Mouse (Mus musculus): ENCODE results near the gene Sh3gl3. TPM values are rescaled to one million over a fixed set of nuclear protein-coding genes. Genes with fewer than 3 reads are reported as not detected.
"Not testable (repeated sequence)": the region's sequence is repeated elsewhere in the genome, so short reads cannot be mapped to it uniquely, and the experiment has no call there.

Gene Sh3gl3
- polyA plus RNA-seq, 1 experiment from 2014 or later, result 66.3 TPM

- not testable (repeated sequence) for H3K9me3 ChIP-seq; H3K4me2 ChIP-seq; H3K9ac ChIP-seq; H3K36me3 ChIP-seq; ATAC-seq (ENCODE audit: low FRiP score, low read depth); H3K4me3 ChIP-seq; H3K27ac ChIP-seq (replicated peaks); H3K4me1 ChIP-seq (replicated peaks); H3K27me3 ChIP-seq
- WGBS, result 31% methylated on average over 5 of the region's 5 CpGs
Measured at GRCm38 (mm10) chr7:82272875-82273274, 99.2 kb downstream of the Sh3gl3 start.

GRCm38 (mm10) chr7:82274011-82274709, 100.5 kb downstream of the Sh3gl3 start:
- Histone ChIP-seq H3K27me3 (no peaks in the 10 kb centered on the region), H3K9ac (no peak overlapping the region), H3K4me2 (no peak overlapping the region), H3K9me3 (no peaks in the 10 kb centered on the region), H3K4me3 (no peak overlapping the region), H3K4me1 (replicated peaks) (no peaks in the 10 kb centered on the region), H3K36me3 (no peaks in the 10 kb centered on the region), H3K27ac (replicated peaks) (no peak overlapping the region)
- 59% methylated on average over 19 of the region's 19 CpGs for WGBS
- 0 out of 2 replicates have a peak, but pooled peaks have one; percentile 66 for ATAC-seq (ENCODE audit: low FRiP score, low read depth)

GRCm38 (mm10) chr7:82274975-82275374, 101.3 kb downstream of the Sh3gl3 start:
- Histone ChIP-seq H3K4me1 (replicated peaks) (no peaks in the 10 kb centered on the region), H3K4me2 (no peak overlapping the region), H3K4me3 (no peak overlapping the region), H3K27me3 (no peaks in the 10 kb centered on the region), H3K9ac (no peak overlapping the region), H3K36me3 (no peaks in the 10 kb centered on the region), H3K27ac (replicated peaks) (no peak overlapping the region), H3K9me3 (no peaks in the 10 kb centered on the region)
- 96% methylated on average over 5 of the region's 5 CpGs for WGBS
- ATAC-seq (ENCODE audit: low FRiP score, low read depth), result no peak

GRCm38 (mm10) chr7:82275529-82276204, 102.0 kb downstream of the Sh3gl3 start:
- Histone ChIP-seq H3K27me3 (no peaks in the 10 kb centered on the region), H3K4me2 (no peak overlapping the region), H3K4me3 (no peak overlapping the region), H3K9ac (no peak overlapping the region), H3K27ac (replicated peaks) (no peak overlapping the region), H3K9me3 (no peaks in the 10 kb centered on the region), H3K36me3 (no peaks in the 10 kb centered on the region), H3K4me1 (replicated peaks) (no peaks in the 10 kb centered on the region)
- WGBS, result 81% methylated on average over 18 of the region's 18 CpGs
- 0 out of 2 replicates have a peak, but pooled peaks have one; percentile 29 for ATAC-seq (ENCODE audit: low FRiP score, low read depth)

- 89% methylated on average over 8 of the region's 8 CpGs for WGBS
- no peak for ATAC-seq (ENCODE audit: low FRiP score, low read depth)
Measured at GRCm38 (mm10) chr7:82282011-82282410, 108.4 kb downstream of the Sh3gl3 start.

GRCm38 (mm10) chr7:82282464-82282863, 108.8 kb downstream of the Sh3gl3 start:
- Histone ChIP-seq H3K9me3 (no peaks in the 10 kb centered on the region), H3K4me2 (no peak overlapping the region), H3K4me3 (no peak overlapping the region), H3K36me3 (no peaks in the 10 kb centered on the region), H3K4me1 (replicated peaks) (no peaks in the 10 kb centered on the region), H3K27ac (replicated peaks) (no peak overlapping the region), H3K9ac (no peak overlapping the region), H3K27me3 (no peaks in the 10 kb centered on the region)
- ATAC-seq (ENCODE audit: low FRiP score, low read depth), result no peak
- 74% methylated on average over 13 of the region's 13 CpGs for WGBS

More at GRCm38 (mm10) chr7:82282011-82282410, 108.4 kb downstream of the Sh3gl3 start:
- Histone ChIP-seq H3K9ac (no peak overlapping the region), H3K4me1 (replicated peaks) (no peaks in the 10 kb centered on the region), H3K36me3 (no peaks in the 10 kb centered on the region), H3K9me3 (no peaks in the 10 kb centered on the region), H3K27me3 (no peaks in the 10 kb centered on the region), H3K4me2 (no peak overlapping the region), H3K27ac (replicated peaks) (no peak overlapping the region), H3K4me3 (no peak overlapping the region)

- 95% methylated on average over 2 of the region's 2 CpGs for WGBS
- Histone ChIP-seq H3K4me3 (no peak overlapping the region), H3K4me1 (replicated peaks) (no peaks in the 10 kb centered on the region), H3K36me3 (no peaks in the 10 kb centered on the region), H3K27ac (replicated peaks) (no peak overlapping the region), H3K9me3 (no peaks in the 10 kb centered on the region), H3K27me3 (no peaks in the 10 kb centered on the region), H3K4me2 (no peak overlapping the region), H3K9ac (no peak overlapping the region)
- no peak for ATAC-seq (ENCODE audit: low FRiP score, low read depth)
Measured at GRCm38 (mm10) chr7:82287242-82287641, 113.6 kb downstream of the Sh3gl3 start.

GRCm38 (mm10) chr7:82293441-82293840, 119.8 kb downstream of the Sh3gl3 start:
- Histone ChIP-seq H3K9me3 (no peaks in the 10 kb centered on the region), H3K27me3 (no peaks in the 10 kb centered on the region), H3K9ac (no peak overlapping the region), H3K27ac (replicated peaks) (no peak overlapping the region), H3K36me3 (no peaks in the 10 kb centered on the region), H3K4me3 (no peak overlapping the region), H3K4me2 (no peak overlapping the region), H3K4me1 (replicated peaks) (peaks cover 10% of the 10 kb centered on the region; the same call in 1 of the 2 replicates)
- WGBS, result 73% methylated on average over 7 of the region's 7 CpGs
- ATAC-seq (ENCODE audit: low FRiP score, low read depth), result no peak

- no peak overlapping the region for H3K9ac ChIP-seq
- peaks cover 10% of the 10 kb centered on the region; the same call in 1 of the 2 replicates for H3K4me1 ChIP-seq (replicated peaks)
- no peak overlapping the region for H3K4me2 ChIP-seq
- H3K9me3 ChIP-seq, result no peaks in the 10 kb centered on the region
- H3K4me3 ChIP-seq, result no peak overlapping the region
- 57% methylated on average over 10 of the region's 10 CpGs for WGBS
- ATAC-seq (ENCODE audit: low FRiP score, low read depth), result no peak
- no peaks in the 10 kb centered on the region for H3K36me3 ChIP-seq
- no peaks in the 10 kb centered on the region for H3K27me3 ChIP-seq
- no peak overlapping the region for H3K27ac ChIP-seq (replicated peaks)
Measured at GRCm38 (mm10) chr7:82294083-82294482, 120.4 kb downstream of the Sh3gl3 start.

GRCm38 (mm10) chr7:82294611-82295010, 121.0 kb downstream of the Sh3gl3 start:
- H3K4me1 ChIP-seq (replicated peaks), result peaks cover 10% of the 10 kb centered on the region; the same call in 1 of the 2 replicates
- H3K4me3 ChIP-seq, result no peak overlapping the region
- no peak overlapping the region for H3K4me2 ChIP-seq
- no peaks in the 10 kb centered on the region for H3K27me3 ChIP-seq
- H3K27ac ChIP-seq (replicated peaks), result no peak overlapping the region; the same call in 1 of the 2 replicates
- H3K9ac ChIP-seq, result no peak overlapping the region
- 55% methylated on average over 2 of the region's 2 CpGs for WGBS
- ATAC-seq (ENCODE audit: low FRiP score, low read depth), result no peak
- H3K9me3 ChIP-seq, result no peaks in the 10 kb centered on the region
- H3K36me3 ChIP-seq, result no peaks in the 10 kb centered on the region

GRCm38 (mm10) chr7:82308398-82308797, 134.8 kb downstream of the Sh3gl3 start:
- no peak overlapping the region for H3K9ac ChIP-seq
- H3K27ac ChIP-seq (replicated peaks), result no peak overlapping the region
- H3K4me3 ChIP-seq, result no peak overlapping the region
- H3K27me3 ChIP-seq, result no peaks in the 10 kb centered on the region
- H3K4me2 ChIP-seq, result no peak overlapping the region
- peaks cover 4% of the 10 kb centered on the region; the same call in 1 of the 2 replicates for H3K36me3 ChIP-seq
- 61% methylated on average over 4 of the region's 4 CpGs for WGBS
- no peaks in the 10 kb centered on the region for H3K4me1 ChIP-seq (replicated peaks)
- no peaks in the 10 kb centered on the region for H3K9me3 ChIP-seq
- ATAC-seq (ENCODE audit: low FRiP score, low read depth), result no peak

GRCm38 (mm10) chr7:82318515-82318914, 144.9 kb downstream of the Sh3gl3 start:
- H3K36me3 ChIP-seq, result no peaks in the 10 kb centered on the region
- WGBS, result 84% methylated on average over 12 of the region's 12 CpGs
- H3K9me3 ChIP-seq, result no peaks in the 10 kb centered on the region
- H3K9ac ChIP-seq, result no peak overlapping the region
- ATAC-seq (ENCODE audit: low FRiP score, low read depth), result no peak
- H3K4me3 ChIP-seq, result no peak overlapping the region
- no peak overlapping the region for H3K4me2 ChIP-seq
- H3K27me3 ChIP-seq, result no peaks in the 10 kb centered on the region
- no peak overlapping the region for H3K27ac ChIP-seq (replicated peaks)
- no peaks in the 10 kb centered on the region for H3K4me1 ChIP-seq (replicated peaks)
